Comparison of ENCODE assay signal across 22 mouse cellular contexts in genomic region chr3:152468569-152469041, GRCm38 (mm10).
A peak's percentile ranks its signal among the peaks of the same experiment; 100 is the strongest.
DNase-seq lines count a peak whose midpoint lies in the region; ATAC-seq and TF ChIP-seq lines count a peak whose summit lies in the region.
"Had no signal": no experiment of that assay in that cellular context is flagged by ENCODE, and none has a peak within 500 bp of the region (broad histone marks: within the 10 kb centered on the region; RNA-seq: fewer than 3 reads in every experiment).

No protein-coding gene starts in this region.

- H3K36me3 ChIP-seq in kidney, postnatal 0 days (ENCODE audit: insufficient read depth, low read length) = no peaks in the 10 kb centered on the region
- no peaks in the 10 kb centered on the region for H3K36me3 ChIP-seq in embryonic facial prominence, embryonic 11.5 days (replicated peaks; ENCODE audit: control insufficient read depth, insufficient read depth, low read depth, low read length)
- H3K36me3 ChIP-seq in myocyte (ENCODE audit: control insufficient read depth, insufficient read depth) = no peaks in the 10 kb centered on the region
- H3K36me3 ChIP-seq in liver, embryonic 12.5 days = peaks cover under 1% of the 10 kb centered on the region; the same call in 1 of the 2 replicates
- H3K36me3 ChIP-seq: embryonic facial prominence, embryonic 12.5 days; stomach, embryonic 15.5 days had no signal

- peak overlapping the region; percentile 21; the same call in 1 of the 2 replicates for H3K4me2 ChIP-seq in kidney, postnatal 0 days (ENCODE audit: low read length)
- H3K4me2 ChIP-seq in embryonic facial prominence, embryonic 11.5 days (ENCODE audit: low read depth, low read length) = no peak overlapping the region
- peak overlapping the region; percentile 91 for H3K4me2 ChIP-seq in myocyte (ENCODE audit: low read depth)
- no peak overlapping the region for H3K4me2 ChIP-seq in liver, embryonic 12.5 days
- H3K4me2 ChIP-seq: embryonic facial prominence, embryonic 12.5 days; forebrain, embryonic 13.5 days; stomach, embryonic 15.5 days had no signal

- H3K9me3 ChIP-seq in kidney, postnatal 0 days (replicated peaks; ENCODE audit: low read length) = no peaks in the 10 kb centered on the region
- no peaks in the 10 kb centered on the region for H3K9me3 ChIP-seq in embryonic facial prominence, embryonic 11.5 days (replicated peaks; ENCODE audit: control insufficient read depth, low read length)
- no peaks in the 10 kb centered on the region for H3K9me3 ChIP-seq in liver, embryonic 12.5 days (replicated peaks)
- H3K9me3 ChIP-seq: embryonic facial prominence, embryonic 12.5 days; forebrain, embryonic 13.5 days; stomach, embryonic 15.5 days had no signal

- 52% methylated on average over 12 of the region's 12 CpGs for WGBS in kidney, postnatal 0 days
- WGBS in embryonic facial prominence, embryonic 11.5 days = 85% methylated on average over 12 of the region's 12 CpGs
- WGBS in liver, embryonic 12.5 days (ENCODE audit: insufficient replicate concordance) = 71% methylated on average over 12 of the region's 12 CpGs

- no peaks in the 10 kb centered on the region for H3K4me1 ChIP-seq in kidney, postnatal 0 days (replicated peaks; ENCODE audit: insufficient read depth, low read length)
- no peaks in the 10 kb centered on the region for H3K4me1 ChIP-seq in embryonic facial prominence, embryonic 11.5 days (ENCODE audit: control insufficient read depth, insufficient read depth, low read length)
- no peaks in the 10 kb centered on the region for H3K4me1 ChIP-seq in liver, embryonic 12.5 days
- H3K4me1 ChIP-seq: embryonic facial prominence, embryonic 12.5 days; forebrain, embryonic 13.5 days; stomach, embryonic 15.5 days had no signal

- no peaks in the 10 kb centered on the region for H3K27me3 ChIP-seq in kidney, postnatal 0 days (ENCODE audit: insufficient read depth, low read length)
- H3K27me3 ChIP-seq in embryonic facial prominence, embryonic 11.5 days (ENCODE audit: control insufficient read depth, insufficient read depth, low read length) = no peaks in the 10 kb centered on the region
- no peaks in the 10 kb centered on the region for H3K27me3 ChIP-seq in myocyte (ENCODE audit: control insufficient read depth, insufficient read depth, insufficient read length)
- H3K27me3 ChIP-seq in liver, embryonic 12.5 days (replicated peaks) = no peaks in the 10 kb centered on the region
- H3K27me3 ChIP-seq: embryonic facial prominence, embryonic 12.5 days; forebrain, embryonic 13.5 days; stomach, embryonic 15.5 days had no signal

- no peak overlapping the region; the same call in 1 of the 2 replicates for H3K9ac ChIP-seq in kidney, postnatal 0 days (ENCODE audit: low read depth, low read length)
- no peak overlapping the region for H3K9ac ChIP-seq in embryonic facial prominence, embryonic 11.5 days (replicated peaks; ENCODE audit: low read length)
- H3K9ac ChIP-seq in liver, embryonic 12.5 days = no peak overlapping the region
- H3K9ac ChIP-seq: forebrain, embryonic 13.5 days; liver, postnatal 0 days; stomach, embryonic 15.5 days had no signal

- H3K4me3 ChIP-seq in kidney, postnatal 0 days (replicated peaks; ENCODE audit: low read depth, low read length) = no peak overlapping the region
- H3K4me3 ChIP-seq in embryonic facial prominence, embryonic 11.5 days (ENCODE audit: low read depth, low read length) = no peak overlapping the region
- H3K4me3 ChIP-seq in myocyte = peak overlapping the region; percentile 21
- no peak overlapping the region for H3K4me3 ChIP-seq in liver, embryonic 12.5 days
- H3K4me3 ChIP-seq: embryonic facial prominence, embryonic 12.5 days; forebrain, embryonic 13.5 days; stomach, embryonic 15.5 days had no signal

- no peaks in the 10 kb centered on the region for H3K79me2 ChIP-seq in myocyte (ENCODE audit: control insufficient read depth, insufficient read depth)

- TF ChIP-seq CTCF in kidney, postnatal 0 days (IDR thresholded peaks at IDR 0.05; ENCODE audit: low read depth) = no peak

- DNase-seq in embryo, embryonic 11 days = peak; percentile 22
- DNase-seq in embryo, embryonic 10 days (ENCODE audit: low spot score) = no peak
- peak; percentile 64 for DNase-seq in kidney, postnatal 0 days (ENCODE audit: low spot score)
- DNase-seq in kidney, postnatal 10 days = no peak
- peak; percentile 60 for DNase-seq in embryonic facial prominence, embryonic 11.5 days (ENCODE audit: low spot score)
- DNase-seq: adrenal gland, postnatal 25 days; B cell, adult 2 months; cerebellum, adult 9-10 months; heart, postnatal 4 days; layer of hippocampus, postnatal 36 days; liver, postnatal 0 days; lung, postnatal 4 days; midbrain, embryonic 14.5 days; spleen, adult 18-20 months; thymus, postnatal 14 days had no signal

- no peak for ATAC-seq in kidney, postnatal 0 days (replicated peaks; ENCODE audit: low FRiP score, low read depth)
- no peak for ATAC-seq in embryonic facial prominence, embryonic 11.5 days (replicated peaks; ENCODE audit: insufficient number of reproducible peaks, low FRiP score, low TSS enrichment, low read depth)
- ATAC-seq in megakaryocyte, adult 5-6 weeks (ENCODE audit: poor library complexity, severe bottlenecking) = no peak
- ATAC-seq in liver, embryonic 12.5 days = no peak
- ATAC-seq: forebrain, embryonic 13.5 days; intestine, postnatal 0 days; liver, postnatal 0 days had no signal

- H3K27ac ChIP-seq in kidney, postnatal 0 days = peak overlapping the region; percentile 6; the same call in 1 of the 2 replicates
- no peak overlapping the region for H3K27ac ChIP-seq in embryonic facial prominence, embryonic 11.5 days (replicated peaks; ENCODE audit: low read depth, low read length)
- H3K27ac ChIP-seq in liver, embryonic 12.5 days = no peak overlapping the region
- H3K27ac ChIP-seq: embryonic facial prominence, embryonic 12.5 days; forebrain, embryonic 13.5 days; stomach, embryonic 15.5 days had no signal

- TF ChIP-seq POLR2A in myocyte (IDR thresholded peaks at IDR 0.05; ENCODE audit: insufficient read length, low read depth) = no peak

- no peak overlapping the region for H3ac ChIP-seq in myocyte (ENCODE audit: control insufficient read depth, insufficient read length)

TF ChIP-seq in myocyte, 11 proteins besides CTCF, POLR2A, EP300 and RAD21:
- TF ChIP-seq POLR2AphosphoS2 (IDR thresholded peaks at IDR 0.05; ENCODE audit: insufficient read length, low read depth) (peak; percentile 35), REST (IDR thresholded peaks at IDR 0.05; ENCODE audit: insufficient read depth, insufficient read length) (no peak)

Comparison
In these comparisons a context has a peak if more than half of its experiments do, and no peak if none do; other contexts are left out.
1. DNase-seq: peak in embryo, embryonic 11 days (single experiment), kidney, postnatal 0 days (single experiment) and embryonic facial prominence, embryonic 11.5 days (single experiment); none in embryo, embryonic 10 days (single experiment) and kidney, postnatal 10 days (single experiment).
2. H3K4me2 ChIP-seq: peak in kidney, postnatal 0 days (single experiment) and myocyte (single experiment); none in embryonic facial prominence, embryonic 11.5 days (single experiment) and liver, embryonic 12.5 days (single experiment).